Mouse (Mus musculus) liver, embryonic 15.5 days (tissue): Measurements from ENCODE around the gene Tmem59. TPM values are rescaled to one million over a fixed set of nuclear protein-coding genes. Genes with fewer than 3 reads are reported as not detected.

Experiments
- ATAC-seq: fragments of 200-750 bp; cut with Nextera tagmentation; 2 replicates; pipeline ENCODE4 v1.8.0; 2017; ENCODE audit warnings: moderate number of reproducible peaks, mild to moderate bottlenecking, moderate library complexity; ENCODE audit not compliant: insufficient read depth
- H3K27ac ChIP-seq: fragments of 300-500 bp; sonication (generic); replicated peaks from 2 replicates; pipeline ENCODE4 v1.5.1; 2015; ENCODE audit warnings: mild to moderate bottlenecking, inconsistent platforms
- H3K27me3 ChIP-seq: fragments of 300-500 bp; sonication (generic); 2 replicates; pipeline ENCODE4 v1.6.1; 2015; ENCODE audit warnings: mild to moderate bottlenecking, inconsistent platforms
- H3K36me3 ChIP-seq: fragments of 300-500 bp; sonication (generic); replicated peaks from 2 replicates; pipeline ENCODE4 v1.6.1; 2015; ENCODE audit warnings: moderate library complexity, mild to moderate bottlenecking, inconsistent platforms
- H3K4me1 ChIP-seq: fragments of 300-500 bp; sonication (generic); replicated peaks from 2 replicates; pipeline ENCODE4 v1.6.1; 2015; ENCODE audit warnings: inconsistent platforms
- H3K4me2 ChIP-seq: fragments of 300-500 bp; sonication (generic); 2 replicates; pipeline ENCODE4 v1.6.1; 2015; ENCODE audit warnings: moderate library complexity, mild to moderate bottlenecking, inconsistent platforms
- H3K4me3 ChIP-seq: fragments of 300-500 bp; sonication (generic); replicated peaks from 2 replicates; pipeline ENCODE4 v1.5.1; 2015; ENCODE audit warnings: mild to moderate bottlenecking, inconsistent platforms
- H3K9ac ChIP-seq: fragments of 300-500 bp; sonication (generic); 2 replicates; pipeline ENCODE4 v1.6.1; 2015; ENCODE audit warnings: moderate library complexity, mild to moderate bottlenecking, inconsistent platforms
- H3K9me3 ChIP-seq: fragments of 300-500 bp; sonication (generic); replicated peaks from 2 replicates; pipeline ENCODE4 v1.6.1; 2016; ENCODE audit warnings: inconsistent platforms
- WGBS: fragments of 180-500 bp; shearing (Covaris S2); methylation state at CpG from one replicate; pipeline ENCODE4 v1.1.7; 2015; ENCODE audit warnings: mixed read lengths; ENCODE audit not compliant: insufficient replicate concordance; 5-methylcytosine and 5-hydroxymethylcytosine counted together
- polyA plus RNA-seq: library from polyadenylated mRNA; unstranded; fragments of >200 nt; fragmentation: Nextera tagmentation; extraction: Ambion mirVana; gene quantifications from 2 replicates; pipeline ENCODE4 v1.2.1, GENCODE M21; 2015

Gene Tmem59
- polyA plus RNA-seq = 178 and 182 TPM in 2 replicates

DNA sequence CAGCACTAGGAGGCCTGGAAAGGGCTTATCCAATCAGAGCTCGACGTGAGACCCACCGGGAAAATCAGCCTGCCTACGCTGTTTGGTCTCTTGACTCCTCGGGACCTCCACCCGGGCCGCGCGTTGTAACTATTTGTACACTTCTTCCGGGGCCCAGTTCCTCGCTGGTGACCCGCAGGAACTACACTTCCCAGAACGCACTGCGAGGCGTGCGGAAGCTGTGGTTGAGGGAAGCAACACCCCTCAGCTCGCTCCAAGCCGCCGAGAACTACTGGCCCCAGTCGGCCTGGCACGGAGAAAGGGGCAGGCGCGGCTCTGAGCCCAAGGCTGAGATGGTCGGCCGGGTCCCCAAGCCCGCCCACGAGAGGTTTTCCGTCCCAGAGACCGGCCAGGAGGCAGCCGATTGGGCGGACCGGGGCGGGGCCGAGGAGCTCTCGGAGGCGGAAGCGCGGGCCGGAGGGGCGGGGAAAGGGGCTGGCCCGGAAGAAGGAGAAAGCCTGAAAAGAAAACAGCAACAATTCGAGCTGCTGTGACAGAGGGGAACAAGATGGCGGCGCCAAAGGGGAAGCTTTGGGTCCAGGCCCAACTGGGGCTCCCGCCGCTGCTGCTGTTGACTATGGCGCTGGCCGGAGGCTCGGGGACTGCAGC, at the start of gene Tmem59:
Gene Tmem59 (plus strand): TSS at position 218 of the 648 bp plus-strand sequence.
- Histone ChIP-seq H3K27me3 (no peaks in the 10 kb centered on the region), H3K4me1 (peaks cover 54% of the 10 kb centered on the region), H3K9me3 (no peaks in the 10 kb centered on the region), H3K9ac (peak within 1 kb of the TSS; percentile 97), H3K27ac (peak within 1 kb of the TSS; percentile 99), H3K4me2 (peak within 1 kb of the TSS; percentile 76), H3K4me3 (peak within 1 kb of the TSS; percentile 99), H3K36me3 (peaks cover 22% of the 10 kb centered on the region)
- under 1% methylated on average over 49 of the region's 49 CpGs for WGBS
- peak; percentile 92 for ATAC-seq

DNA sequence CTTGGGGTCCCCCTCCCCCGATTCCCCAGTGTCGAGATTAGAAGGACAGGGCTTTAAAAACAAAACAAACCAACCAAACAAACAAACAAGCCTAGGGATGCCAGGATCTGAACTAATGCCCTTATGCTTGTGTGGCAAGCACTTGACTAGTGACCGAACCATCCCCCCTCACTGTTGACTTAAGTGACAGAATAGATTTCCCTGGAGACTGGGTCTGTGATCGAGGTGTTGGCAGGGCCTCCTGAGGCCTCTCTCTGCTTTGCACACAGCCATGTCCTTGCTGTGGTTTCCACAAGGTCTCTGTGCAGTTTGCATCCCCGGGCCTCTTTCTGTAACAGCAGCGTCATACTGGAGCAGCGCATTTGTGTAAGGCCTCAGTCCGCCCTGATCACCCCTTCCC, 48.8 kb upstream of the Tmem59 start:
- Histone ChIP-seq H3K4me1 (peaks cover 12% of the 10 kb centered on the region; the same call in 1 of the 2 replicates), H3K4me2 (no peak overlapping the region), H3K4me3 (no peak overlapping the region), H3K27ac (no peak overlapping the region), H3K36me3 (no peaks in the 10 kb centered on the region), H3K27me3 (peaks cover 12% of the 10 kb centered on the region; the same call in 1 of the 2 replicates), H3K9ac (no peak overlapping the region), H3K9me3 (no peaks in the 10 kb centered on the region)
- 66% methylated on average over 8 of the region's 8 CpGs for WGBS
- no peak for ATAC-seq

DNA sequence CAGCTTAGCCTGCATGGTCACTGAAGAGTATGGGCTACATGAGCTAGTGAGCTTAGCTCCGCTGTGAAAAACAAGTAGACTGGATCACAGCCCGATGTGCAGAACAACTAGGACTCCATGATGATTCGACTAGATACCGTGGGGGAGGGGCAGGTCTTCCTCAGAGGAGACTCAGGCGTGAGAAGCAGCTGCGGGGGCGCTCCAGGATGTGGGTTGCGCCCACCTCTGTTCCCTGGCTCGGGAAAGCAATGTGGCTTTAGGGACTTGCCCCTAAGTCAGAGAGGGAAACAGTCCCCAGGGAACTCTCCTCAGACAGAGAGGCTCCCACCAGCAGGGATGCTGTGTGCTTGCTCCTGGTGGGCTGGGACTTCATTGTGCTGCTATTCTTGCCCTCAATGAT, 47.7 kb upstream of the Tmem59 start:
- Histone ChIP-seq H3K9ac (no peak overlapping the region), H3K36me3 (no peaks in the 10 kb centered on the region), H3K4me2 (no peak overlapping the region), H3K27ac (no peak overlapping the region), H3K4me3 (no peak overlapping the region), H3K9me3 (no peaks in the 10 kb centered on the region), H3K4me1 (peaks cover 12% of the 10 kb centered on the region; the same call in 1 of the 2 replicates), H3K27me3 (0 out of 2 replicates have a peak, but pooled peaks cover 9% of the 10 kb centered on the region)
- ATAC-seq = no peak
- WGBS = 18% methylated on average over 9 of the region's 9 CpGs

DNA sequence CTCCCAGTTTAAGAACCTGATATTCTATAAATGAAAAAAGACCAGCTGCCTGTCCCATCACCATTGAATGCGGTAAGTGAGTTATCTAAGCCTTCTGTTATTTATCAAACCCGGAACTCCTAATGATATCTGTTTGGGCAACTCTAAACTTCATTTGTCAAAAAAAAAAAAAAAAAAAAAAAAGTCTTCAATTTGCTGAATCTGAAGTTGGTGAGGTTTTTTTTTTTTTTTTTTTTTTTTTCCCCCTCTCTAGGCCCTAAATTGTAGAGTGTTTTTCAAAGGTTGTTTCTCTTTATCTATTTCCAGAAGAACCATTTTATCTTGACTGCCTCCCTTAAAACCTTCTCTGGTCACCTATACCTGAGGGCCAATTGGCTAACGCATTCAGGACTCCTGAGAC, 43.3 kb upstream of the Tmem59 start:
- Histone ChIP-seq H3K4me2 (no peak overlapping the region), H3K27ac (no peak overlapping the region), H3K4me3 (no peak overlapping the region), H3K4me1 (no peaks in the 10 kb centered on the region), H3K36me3 (peaks cover 9% of the 10 kb centered on the region), H3K27me3 (no peaks in the 10 kb centered on the region), H3K9me3 (no peaks in the 10 kb centered on the region), H3K9ac (no peak overlapping the region)
- WGBS = 69% methylated on average over 3 of the region's 3 CpGs
- ATAC-seq = no peak

DNA sequence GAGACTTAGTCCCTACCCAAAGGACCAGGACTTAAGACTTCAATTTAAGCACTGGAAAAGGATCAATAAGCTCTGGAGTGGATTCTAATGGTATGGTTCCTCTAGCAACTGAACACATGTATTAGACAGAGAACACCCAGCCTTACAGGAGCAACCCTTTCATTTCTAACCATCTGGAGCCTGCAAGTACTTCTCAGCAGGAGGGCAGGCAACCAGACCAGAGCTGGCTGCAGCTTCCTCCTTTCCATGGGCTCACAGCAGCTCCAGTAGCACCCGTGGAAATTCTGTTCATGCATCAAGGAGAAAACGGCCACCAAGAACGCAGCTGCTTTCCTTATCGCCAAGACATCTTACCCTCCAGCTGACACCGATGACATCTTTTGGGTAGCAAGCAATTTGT, 42.5 kb upstream of the Tmem59 start:
- H3K9me3 ChIP-seq = no peaks in the 10 kb centered on the region
- H3K4me3 ChIP-seq = no peak overlapping the region
- no peak overlapping the region for H3K27ac ChIP-seq
- H3K4me2 ChIP-seq = no peak overlapping the region
- no peak for ATAC-seq
- H3K36me3 ChIP-seq = peaks cover 9% of the 10 kb centered on the region
- H3K9ac ChIP-seq = no peak overlapping the region
- 0 out of 2 replicates have a peak, but pooled peaks cover 4% of the 10 kb centered on the region for H3K4me1 ChIP-seq
- WGBS = 64% methylated on average over 5 of the region's 5 CpGs
- H3K27me3 ChIP-seq = no peaks in the 10 kb centered on the region

DNA sequence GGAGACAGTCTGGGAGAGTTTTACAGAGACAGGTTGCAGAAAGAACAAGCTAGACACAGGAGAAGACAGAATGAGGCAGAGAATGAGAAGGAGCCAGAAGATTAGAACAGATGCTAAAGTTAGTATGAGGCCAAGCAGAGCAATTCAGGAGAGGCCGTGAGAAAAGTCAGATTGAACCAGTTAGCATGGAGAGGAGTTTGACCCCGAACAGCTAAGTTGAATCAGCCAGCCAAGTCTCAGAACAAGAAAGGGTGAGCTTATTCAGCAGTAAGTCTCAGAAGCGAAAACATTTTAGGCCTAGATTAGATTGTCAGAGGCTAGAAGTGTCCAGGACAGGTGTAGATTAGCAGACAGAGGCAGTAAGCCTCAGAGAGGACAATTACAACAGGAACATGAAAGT, 41.7 kb upstream of the Tmem59 start:
- Histone ChIP-seq H3K4me1 (0 out of 2 replicates have a peak, but pooled peaks cover 4% of the 10 kb centered on the region), H3K36me3 (peaks cover 9% of the 10 kb centered on the region), H3K4me2 (no peak overlapping the region), H3K27me3 (no peaks in the 10 kb centered on the region), H3K9ac (no peak overlapping the region), H3K9me3 (no peaks in the 10 kb centered on the region), H3K27ac (no peak overlapping the region), H3K4me3 (no peak overlapping the region)
- WGBS = 54% methylated on average over 3 of the region's 3 CpGs
- ATAC-seq = no peak

DNA sequence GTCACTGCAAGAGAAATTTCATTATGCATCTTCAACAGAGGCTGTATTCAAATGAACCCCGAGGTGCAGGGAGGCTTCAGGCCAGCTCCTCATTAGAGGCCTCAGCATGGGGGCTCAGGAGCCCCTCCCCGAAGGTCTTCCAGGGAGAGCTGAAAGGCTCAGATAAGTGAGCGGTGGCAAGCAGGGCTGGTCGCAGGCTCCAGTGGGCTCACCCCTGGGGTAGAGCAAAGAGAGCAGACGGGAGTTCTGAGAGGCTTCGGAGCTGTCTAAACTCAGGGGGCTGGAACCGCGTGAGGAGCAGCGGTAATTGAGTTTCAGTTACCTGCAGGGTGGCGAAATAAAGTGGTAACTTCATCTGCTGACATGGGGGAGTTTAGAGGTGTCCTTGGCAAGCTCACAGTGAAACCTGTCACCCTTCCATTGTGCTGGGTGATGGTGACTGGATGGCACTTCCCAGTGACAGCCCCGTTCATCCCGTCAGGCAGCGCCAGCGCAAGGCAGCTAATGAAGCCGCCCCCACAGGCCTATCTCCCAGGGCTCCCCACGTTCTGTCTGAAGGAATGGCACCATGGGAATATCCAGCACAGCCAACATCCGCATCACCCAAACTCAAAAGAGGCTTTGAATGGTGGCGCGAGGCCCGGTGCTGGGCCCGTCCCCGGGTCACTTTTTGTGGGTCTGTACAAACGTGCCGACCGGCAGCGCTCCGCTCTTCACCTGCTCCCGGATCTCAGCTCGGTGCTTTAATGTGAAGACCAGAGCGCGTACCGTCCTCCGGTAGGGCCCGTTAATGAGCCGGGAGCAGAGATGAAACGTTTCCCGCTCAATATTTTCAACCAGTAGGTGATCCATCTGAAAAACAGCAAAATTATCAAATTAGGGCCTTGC, 39.0 kb upstream of the Tmem59 start:
- Histone ChIP-seq H3K27ac (no peak overlapping the region), H3K27me3 (no peaks in the 10 kb centered on the region), H3K4me2 (no peak overlapping the region), H3K9ac (no peak overlapping the region), H3K9me3 (no peaks in the 10 kb centered on the region), H3K4me1 (0 out of 2 replicates have a peak, but pooled peaks cover 4% of the 10 kb centered on the region), H3K36me3 (peaks cover 9% of the 10 kb centered on the region), H3K4me3 (no peak overlapping the region)
- ATAC-seq = no peak
- 77% methylated on average over 37 of the region's 37 CpGs for WGBS

DNA sequence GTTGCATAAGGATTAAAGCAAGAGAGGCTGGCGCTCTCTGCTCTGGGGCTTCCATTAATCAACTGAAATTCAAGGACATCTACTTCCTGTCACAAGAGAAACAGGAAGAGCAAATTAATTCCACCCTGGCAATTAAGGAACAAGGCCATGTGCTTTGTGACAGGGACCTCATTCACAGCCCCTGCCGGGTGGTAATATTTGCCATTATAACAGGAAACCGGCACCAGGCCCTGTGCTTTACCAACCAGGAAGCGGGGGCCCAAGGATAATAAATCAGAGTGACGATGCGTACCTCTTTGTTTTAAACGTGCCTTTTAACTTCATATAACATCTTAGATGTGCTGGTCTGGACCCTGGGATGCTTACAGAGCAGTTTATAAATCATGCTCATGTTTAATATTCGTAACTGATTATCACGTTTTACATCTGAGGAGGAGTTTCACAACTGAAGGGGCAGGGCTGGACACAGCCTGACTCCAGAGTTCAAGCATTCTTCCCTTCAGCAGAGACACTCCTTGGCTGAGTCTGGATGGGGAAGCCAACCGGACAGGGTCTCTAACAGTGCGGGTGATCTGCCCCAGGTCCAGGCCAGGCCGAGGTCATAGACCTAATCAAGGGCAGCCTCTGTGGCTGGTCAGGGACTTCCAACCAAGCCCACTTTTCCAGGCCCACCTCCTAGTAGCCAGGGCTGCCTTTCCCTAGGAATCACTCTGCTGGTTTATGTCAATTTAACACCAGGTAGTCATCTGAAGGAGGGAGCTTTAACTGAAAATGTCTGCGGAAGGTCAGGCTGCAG, 38.2 kb upstream of the Tmem59 start:
- no peak overlapping the region for H3K4me3 ChIP-seq
- ATAC-seq = no peak
- 60% methylated on average over 13 of the region's 13 CpGs for WGBS
- no peaks in the 10 kb centered on the region for H3K9me3 ChIP-seq
- no peak overlapping the region for H3K9ac ChIP-seq
- no peaks in the 10 kb centered on the region for H3K27me3 ChIP-seq
- no peak overlapping the region for H3K4me2 ChIP-seq
- 0 out of 2 replicates have a peak, but pooled peaks cover 4% of the 10 kb centered on the region for H3K4me1 ChIP-seq
- no peak overlapping the region for H3K27ac ChIP-seq
- peaks cover 9% of the 10 kb centered on the region for H3K36me3 ChIP-seq

DNA sequence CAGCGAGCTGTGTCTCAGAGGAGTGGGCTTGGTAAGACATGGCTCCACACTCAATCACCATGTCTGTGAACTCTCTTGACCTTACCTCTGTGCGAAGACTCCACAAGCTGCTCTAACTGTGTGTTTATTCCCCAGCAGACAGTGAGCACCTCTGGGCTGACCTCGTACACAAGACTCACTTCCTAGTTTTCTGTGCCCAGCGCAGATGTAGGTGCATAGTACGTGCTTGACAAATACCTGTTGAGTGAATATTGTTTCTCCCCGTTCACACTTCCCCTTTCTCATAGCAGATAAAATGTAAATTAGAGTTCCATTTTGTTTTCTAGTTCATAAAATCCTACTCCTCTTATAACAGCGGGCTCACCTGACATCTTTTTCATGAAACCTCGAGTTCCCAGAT, 34.7 kb upstream of the Tmem59 start:
- Histone ChIP-seq H3K36me3 (peaks cover 33% of the 10 kb centered on the region), H3K9me3 (no peaks in the 10 kb centered on the region), H3K9ac (no peak overlapping the region), H3K4me2 (no peak overlapping the region), H3K4me3 (no peak overlapping the region), H3K4me1 (0 out of 2 replicates have a peak, but pooled peaks cover 4% of the 10 kb centered on the region), H3K27me3 (no peaks in the 10 kb centered on the region), H3K27ac (no peak overlapping the region)
- 76% methylated on average over 8 of the region's 8 CpGs for WGBS
- no peak for ATAC-seq

DNA sequence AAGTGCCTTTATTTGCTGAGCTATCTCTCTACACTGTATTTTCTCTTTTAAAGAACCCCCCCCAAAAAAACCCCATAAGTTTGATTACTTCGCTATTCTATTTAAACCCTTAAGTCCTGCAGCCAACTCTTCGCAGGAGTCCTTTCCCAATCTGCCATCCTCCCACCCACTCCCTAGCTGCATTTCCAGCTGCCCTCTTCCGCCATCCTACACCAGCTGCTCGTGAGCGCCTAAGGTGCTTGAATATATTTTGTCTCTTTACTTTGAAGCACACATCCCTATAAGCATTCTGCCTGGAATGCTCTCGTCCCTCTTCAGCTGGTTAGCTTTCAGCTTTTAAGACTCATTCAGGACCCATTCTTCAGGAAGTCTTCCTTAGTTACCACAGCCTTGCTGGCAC, 27.2 kb upstream of the Tmem59 start:
- H3K4me1 ChIP-seq = no peaks in the 10 kb centered on the region
- H3K9ac ChIP-seq = no peak overlapping the region
- no peak overlapping the region for H3K4me3 ChIP-seq
- H3K9me3 ChIP-seq = no peaks in the 10 kb centered on the region
- 86% methylated on average over 6 of the region's 6 CpGs for WGBS
- no peak for ATAC-seq
- no peak overlapping the region for H3K4me2 ChIP-seq
- no peak overlapping the region for H3K27ac ChIP-seq
- H3K27me3 ChIP-seq = no peaks in the 10 kb centered on the region
- H3K36me3 ChIP-seq = peaks cover 27% of the 10 kb centered on the region
